Mouse (Mus musculus) left cerebral cortex, adult 2 months (tissue): Measurements from ENCODE around the gene Chrnb4. TPM values are rescaled to one million over a fixed set of nuclear protein-coding genes. Genes with fewer than 3 reads are reported as not detected.

Experiments
- DNase-seq, 2 experiments: peaks; one replicate each; pipeline ENCODE4 v3.0.0; 2021 to 2022; ENCODE audit warnings: low spot score in 2 of 2, mixed read lengths in 1 of 2; ENCODE audit errors: extremely low spot score in 1 of 2
- H3K27ac ChIP-seq: fragments of 200-600 bp; 2 replicates; pipeline ENCODE4 v1.8.1; 2022
- H3K4me3 ChIP-seq: fragments of 200-600 bp; 2 replicates; pipeline ENCODE4 v1.8.1; 2022
- CTCF ChIP-seq: fragments of 200-600 bp; IDR thresholded peaks from 2 replicates; pipeline ENCODE4 v1.8.1; 2022; ENCODE audit warnings: antibody characterized with exemption, mild to moderate bottlenecking, moderate library complexity
- intact Hi-C: fragments of 180-260 bp; cut with DNase I; formaldehyde crosslinking; loops from one replicate; pipeline ENCODE4 v1.15.1; 2025
- total RNA-seq, 2 experiments: library from RNA; stranded (reverse); gene quantifications; 2 replicates each; pipeline ENCODE4 v1.2.3; 2021

The Chrnb4 gene
- total RNA-seq, 2 experiments from 2014 or later: not detected

GRCm38 (mm10) chr9:55010588-55011350, 37.8 kb downstream of the Chrnb4 start:
- TF ChIP-seq CTCF: no peak
- intact Hi-C loops: no loop called here
- Histone ChIP-seq H3K4me3 (no peak overlapping the region), H3K27ac (no peak overlapping the region)
- DNase-seq: no peak

GRCm38 (mm10) chr9:55009692-55010091, 38.9 kb downstream of the Chrnb4 start:
- no peak for DNase-seq
- no peak for TF ChIP-seq CTCF
- intact Hi-C loops: no loop called here
- Histone ChIP-seq H3K27ac (no peak overlapping the region), H3K4me3 (no peak overlapping the region)

DNA sequence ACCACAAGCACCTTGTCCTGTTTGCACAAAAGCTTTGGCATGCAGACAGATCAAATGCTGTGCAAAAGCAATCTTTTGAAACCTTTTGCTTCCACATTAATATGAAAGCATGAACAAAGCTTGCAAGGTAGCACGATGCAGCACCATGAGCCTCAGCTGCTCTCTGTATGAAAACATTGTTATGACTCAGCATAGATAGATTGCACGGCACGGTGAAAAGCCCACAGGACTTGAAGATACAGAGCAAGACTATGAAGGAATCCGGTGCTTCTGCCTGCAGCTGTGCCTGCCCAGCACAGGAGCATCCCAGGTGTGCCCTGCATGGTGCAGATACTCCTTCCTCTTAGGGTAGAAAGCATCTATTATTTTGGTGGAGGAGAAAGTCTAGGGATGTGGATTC, 45.0 kb downstream of the Chrnb4 start:
- TF ChIP-seq CTCF: no peak
- intact Hi-C loops: no loop called here
- peak in 1 of 2 experiments; percentile 12 for DNase-seq
- Histone ChIP-seq H3K4me3 (no peak overlapping the region), H3K27ac (no peak overlapping the region)

- no peak overlapping the region for H3K4me3 ChIP-seq
These were observed 52.9 kb downstream of the Chrnb4 start for GRCm38 (mm10) chr9:54995645-54996044.

DNA sequence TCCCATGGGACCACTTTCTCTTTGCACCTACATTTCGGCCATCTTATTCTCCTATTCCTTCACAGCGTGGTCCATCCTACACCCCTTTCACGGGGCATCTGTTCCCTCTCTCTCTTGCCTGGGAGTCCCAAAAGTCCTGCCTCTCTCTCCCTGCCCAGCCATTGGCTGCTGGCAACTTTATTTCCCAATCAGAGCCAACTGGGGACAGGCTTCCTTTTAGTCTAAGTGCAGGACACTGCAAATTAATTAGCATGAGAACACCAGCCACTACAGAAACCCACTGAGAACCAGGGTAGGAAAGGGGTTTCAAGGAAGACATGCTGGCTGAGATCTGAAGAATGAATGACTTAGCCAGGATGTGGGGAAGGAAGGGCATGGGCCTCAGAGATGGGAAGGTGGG, 54.2 kb downstream of the Chrnb4 start:
- intact Hi-C loops: no loop called here
- no peak for DNase-seq
- no peak overlapping the region for H3K4me3 ChIP-seq
- no peak overlapping the region for H3K27ac ChIP-seq
- TF ChIP-seq CTCF: no peak

More at GRCm38 (mm10) chr9:54995645-54996044, 52.9 kb downstream of the Chrnb4 start:
- intact Hi-C loops: no loop called here
- no peak for TF ChIP-seq CTCF
- no peak overlapping the region for H3K27ac ChIP-seq
- DNase-seq: no peak

DNA sequence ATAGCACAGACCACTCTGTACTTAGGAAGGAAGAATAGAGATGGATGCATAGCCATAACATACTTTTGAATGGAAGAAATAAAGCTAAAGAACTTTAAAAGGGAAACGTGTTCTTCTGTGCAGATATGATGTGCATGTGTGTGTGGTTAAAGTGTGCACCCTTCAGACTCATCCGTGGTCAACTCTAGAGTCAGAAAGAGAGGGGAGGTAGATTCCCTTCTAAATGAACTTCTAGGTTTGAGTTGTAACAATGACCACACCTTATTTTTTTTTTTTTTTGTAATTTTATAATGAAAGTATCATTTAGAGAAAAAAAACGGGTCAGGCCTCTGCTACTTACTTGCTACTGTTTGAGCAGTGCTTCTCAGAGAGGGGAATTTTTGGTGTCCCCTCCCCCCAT, 58.2 kb downstream of the Chrnb4 start:
- TF ChIP-seq CTCF: no peak
- intact Hi-C loops: no loop called here
- DNase-seq: no peak
- H3K27ac ChIP-seq: no peak overlapping the region
- H3K4me3 ChIP-seq: no peak overlapping the region

- intact Hi-C loops: no loop called here
- no peak overlapping the region for H3K4me3 ChIP-seq
- TF ChIP-seq CTCF: no peak
These were observed 66.2 kb downstream of the Chrnb4 start for GRCm38 (mm10) chr9:54982401-54982800.

GRCm38 (mm10) chr9:54981291-54982191, 67.0 kb downstream of the Chrnb4 start:
- TF ChIP-seq CTCF: no peak
- peak in 1 of 2 experiments; percentile 15 for DNase-seq
- intact Hi-C loops: no loop called here
- Histone ChIP-seq H3K4me3 (peak overlapping the region; percentile 44), H3K27ac (no peak overlapping the region)

More at GRCm38 (mm10) chr9:54982401-54982800, 66.2 kb downstream of the Chrnb4 start:
- DNase-seq: no peak
- no peak overlapping the region for H3K27ac ChIP-seq

DNA sequence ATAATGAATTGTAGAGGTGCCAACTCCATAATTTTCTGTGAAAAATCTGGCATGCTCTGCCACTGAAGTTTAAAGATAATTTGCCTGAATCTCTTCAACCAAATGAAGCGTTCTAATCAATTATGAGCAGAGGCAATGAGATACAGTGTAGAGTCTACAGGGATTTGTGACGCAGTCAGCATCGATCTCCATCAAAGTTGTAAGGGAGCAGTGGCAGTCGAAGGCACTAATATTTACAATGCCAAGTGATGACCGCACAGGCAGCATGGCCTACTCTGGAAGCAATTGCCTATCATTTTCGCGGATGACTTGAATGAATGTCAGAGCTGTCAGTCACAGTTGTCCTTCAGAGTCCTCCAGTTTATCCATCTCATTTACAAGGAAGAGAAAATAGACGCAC, 67.9 kb downstream of the Chrnb4 start, which contains the start of gene Chrna5:
Chrna5 (plus strand) TSS at position 207 of the 400 bp plus-strand sequence.
- H3K27ac ChIP-seq: no peak within 1 kb of the TSS
- DNase-seq: no peak
- intact Hi-C loops: no loop called here

More for the DNA sequence above, 67.9 kb downstream of the Chrnb4 start, which contains the start of gene Chrna5:
- TF ChIP-seq CTCF: no peak
- H3K4me3 ChIP-seq: peak within 1 kb of the TSS; percentile 44

Other genes starting within 250 kb of the Chrnb4 start
- gene Ireb2, start 185.0 kb downstream of the Chrnb4 start, total RNA-seq: 10 to 100 TPM; 48.0 to 52.2 TPM
- gene Hykk, start 131.5 kb downstream of the Chrnb4 start, total RNA-seq: 1 to 10 TPM; 2.2 TPM
- 100 to 1,000 TPM; 109 to 116 TPM for gene Psma4, start 98.0 kb downstream of the Chrnb4 start, total RNA-seq
- gene AY074887, start 97.8 kb downstream of the Chrnb4 start, total RNA-seq: not detected
- 1 to 10 TPM; 2.2 to 3.8 TPM for gene Chrna5, start 67.9 kb downstream of the Chrnb4 start, total RNA-seq
- gene Chrna3, start 22.2 kb downstream of the Chrnb4 start, total RNA-seq: under 1 TPM; 0.61 to 0.95 TPM
- gene Ube2q2, start 100.1 kb upstream of the Chrnb4 start, total RNA-seq: 10 to 100 TPM; 67.7 to 72.5 TPM
- 10 to 100 TPM; 40.2 to 46.5 TPM for gene Fbxo22, start 160.1 kb upstream of the Chrnb4 start, total RNA-seq